ENCODE assay signal across 18 mouse cellular contexts in the genomic region with DNA sequence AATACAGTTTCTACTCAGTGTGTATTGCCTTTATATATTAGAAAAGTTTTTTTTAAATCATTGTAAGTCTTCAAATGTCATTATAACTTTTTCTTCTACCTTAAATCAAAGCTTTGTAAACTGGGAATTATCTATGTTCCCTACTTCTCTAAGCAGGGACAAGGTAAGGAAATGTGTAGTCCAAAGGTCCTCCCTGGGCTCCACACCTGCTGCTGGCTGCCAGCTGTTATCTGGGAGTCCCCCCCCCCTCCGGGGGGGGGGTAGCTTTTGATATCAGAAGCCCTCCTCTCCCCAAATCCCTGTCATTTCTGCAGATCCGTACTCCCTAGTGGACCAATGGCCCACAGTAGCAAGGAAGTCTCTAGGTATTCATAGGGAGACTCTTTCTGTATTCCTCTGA. TPM values are rescaled to one million over a fixed set of nuclear protein-coding genes. Genes with fewer than 3 reads are reported as not detected.
DNase-seq lines count a peak whose midpoint lies in the region; ATAC-seq and TF ChIP-seq lines count a peak whose summit lies in the region.
"Had no signal": no experiment of that assay in that cellular context is flagged by ENCODE, and none has a peak within 500 bp of the region (broad histone marks: within the 10 kb centered on the region; RNA-seq: fewer than 3 reads in every experiment).

No protein-coding gene starts in this region.

- H3K4me2 ChIP-seq in kidney, embryonic 14.5 days (replicated peaks; ENCODE audit: low read depth, low read length): no peak overlapping the region
- H3K4me2 ChIP-seq in liver, embryonic 13.5 days: peak overlapping the region; percentile 67
- H3K4me2 ChIP-seq in stomach, postnatal 0 days (replicated peaks; ENCODE audit: low read depth): no peak overlapping the region
- H3K4me2 ChIP-seq: hindbrain, embryonic 13.5 days; limb, embryonic 12.5 days; midbrain, embryonic 13.5 days; neural tube, embryonic 15.5 days had no signal

- no peaks in the 10 kb centered on the region for H3K9me3 ChIP-seq in erythroblast, embryonic 14.5 days (ENCODE audit: control insufficient read depth, low read length)
- no peaks in the 10 kb centered on the region for H3K9me3 ChIP-seq in kidney, embryonic 14.5 days (ENCODE audit: control insufficient read depth, low read length)
- no peaks in the 10 kb centered on the region for H3K9me3 ChIP-seq in liver, embryonic 13.5 days (replicated peaks)
- H3K9me3 ChIP-seq in stomach, postnatal 0 days (ENCODE audit: control insufficient read depth, low read length): no peaks in the 10 kb centered on the region
- H3K9me3 ChIP-seq: hindbrain, embryonic 13.5 days; limb, embryonic 12.5 days; midbrain, embryonic 13.5 days; neural tube, embryonic 15.5 days had no signal

- H3K27ac ChIP-seq in kidney, embryonic 14.5 days (ENCODE audit: low read depth, low read length): no peak overlapping the region
- H3K27ac ChIP-seq in liver, embryonic 13.5 days: peak overlapping the region; percentile 89
- H3K27ac ChIP-seq in stomach, postnatal 0 days (replicated peaks): no peak overlapping the region; the same call in 1 of the 2 replicates
- H3K27ac ChIP-seq: hindbrain, embryonic 13.5 days; limb, embryonic 12.5 days; midbrain, embryonic 13.5 days; neural tube, embryonic 15.5 days had no signal

- ATAC-seq in erythroblast, adult 5-6 weeks (replicated peaks; ENCODE audit: low FRiP score, poor library complexity, severe bottlenecking): no peak
- no peak for ATAC-seq in kidney, embryonic 14.5 days (ENCODE audit: low FRiP score, low TSS enrichment)
- no peak for ATAC-seq in liver, embryonic 13.5 days (ENCODE audit: low read depth)
- 0 out of 2 replicates have a peak, but pooled peaks have one; percentile 27 for ATAC-seq in stomach, postnatal 0 days (ENCODE audit: low FRiP score, low TSS enrichment)
- ATAC-seq in frontal cortex, adult (ENCODE audit: low TSS enrichment): no peak
- ATAC-seq: forebrain, embryonic 16.5 days; midbrain, embryonic 13.5 days had no signal

- no peak for TF ChIP-seq EP300 in stomach, postnatal 0 days (optimal IDR thresholded peaks at IDR 0.05)

- peak overlapping the region; percentile 42 for H3K4me3 ChIP-seq in erythroblast, embryonic 14.5 days (replicated peaks)
- no peak overlapping the region for H3K4me3 ChIP-seq in kidney, embryonic 14.5 days (ENCODE audit: low read length)
- peak overlapping the region; percentile 9; the same call in 1 of the 2 replicates for H3K4me3 ChIP-seq in liver, embryonic 13.5 days (replicated peaks)
- H3K4me3 ChIP-seq in stomach, postnatal 0 days (ENCODE audit: low read depth, low read length): no peak overlapping the region
- H3K4me3 ChIP-seq: hindbrain, embryonic 13.5 days; limb, embryonic 12.5 days; midbrain, embryonic 13.5 days; myocyte; neural tube, embryonic 15.5 days had no signal

- TF ChIP-seq CTCF in stomach, postnatal 0 days (IDR thresholded peaks at IDR 0.05; ENCODE audit: low read depth): no peak

- no peak overlapping the region for H3K9ac ChIP-seq in kidney, embryonic 14.5 days (ENCODE audit: low read depth, low read length)
- peak overlapping the region; percentile 66 for H3K9ac ChIP-seq in liver, embryonic 13.5 days
- no peak overlapping the region for H3K9ac ChIP-seq in stomach, postnatal 0 days (ENCODE audit: low read length)
- H3K9ac ChIP-seq: hindbrain, embryonic 13.5 days; limb, embryonic 12.5 days; midbrain, embryonic 13.5 days; neural tube, embryonic 15.5 days had no signal

- peak; percentile 3 for DNase-seq in kidney, postnatal 10 days
- DNase-seq in liver, embryonic 13.5 days: no peak
- no peak for DNase-seq in stomach, postnatal 0 days (ENCODE audit: low spot score)
- DNase-seq in layer of hippocampus, postnatal 25 days (ENCODE audit: extremely low spot score in 1 of 2, low spot score in 1 of 2): no peak
- DNase-seq: cerebellum, adult 11 months; kidney, adult 11 months; kidney, postnatal 14 days; thymus, postnatal 14 days had no signal

- no peaks in the 10 kb centered on the region for H3K27me3 ChIP-seq in erythroblast, embryonic 14.5 days (ENCODE audit: control insufficient read depth)
- no peaks in the 10 kb centered on the region for H3K27me3 ChIP-seq in kidney, embryonic 14.5 days (ENCODE audit: control insufficient read depth, insufficient read depth, low read length)
- H3K27me3 ChIP-seq in liver, embryonic 13.5 days: no peaks in the 10 kb centered on the region
- H3K27me3 ChIP-seq in stomach, postnatal 0 days (ENCODE audit: control insufficient read depth, insufficient read depth, low read length): no peaks in the 10 kb centered on the region
- H3K27me3 ChIP-seq: hindbrain, embryonic 13.5 days; limb, embryonic 12.5 days; midbrain, embryonic 13.5 days; neural tube, embryonic 15.5 days had no signal

- H3K36me3 ChIP-seq in erythroblast, embryonic 14.5 days (ENCODE audit: control insufficient read depth): peaks cover 80% of the 10 kb centered on the region
- H3K36me3 ChIP-seq in kidney, embryonic 14.5 days (ENCODE audit: control insufficient read depth, insufficient read depth, low read length): no peaks in the 10 kb centered on the region
- H3K36me3 ChIP-seq in liver, embryonic 13.5 days: peaks cover 39% of the 10 kb centered on the region
- 0 out of 2 replicates have a peak, but pooled peaks cover 2% of the 10 kb centered on the region for H3K36me3 ChIP-seq in stomach, postnatal 0 days (ENCODE audit: control insufficient read depth, insufficient read depth, low read length)
- H3K36me3 ChIP-seq: hindbrain, embryonic 13.5 days; midbrain, embryonic 13.5 days; neural tube, embryonic 15.5 days had no signal

- peaks cover 82% of the 10 kb centered on the region for H3K4me1 ChIP-seq in erythroblast, embryonic 14.5 days (ENCODE audit: control insufficient read depth)
- no peaks in the 10 kb centered on the region for H3K4me1 ChIP-seq in kidney, embryonic 14.5 days (ENCODE audit: control insufficient read depth, insufficient read depth, low read length)
- H3K4me1 ChIP-seq in liver, embryonic 13.5 days (replicated peaks): peaks cover 92% of the 10 kb centered on the region
- peaks cover 3% of the 10 kb centered on the region; the same call in 1 of the 2 replicates for H3K4me1 ChIP-seq in stomach, postnatal 0 days (replicated peaks; ENCODE audit: control insufficient read depth, insufficient read depth)

- 70% methylated on average over 2 of the region's 2 CpGs for WGBS in kidney, embryonic 14.5 days
- 40% methylated on average over 2 of the region's 2 CpGs for WGBS in liver, embryonic 13.5 days (ENCODE audit: insufficient replicate concordance)
- 50% methylated on average over 2 of the region's 2 CpGs for WGBS in stomach, postnatal 0 days

RNA-seq across cellular contexts. Expression of a gene that starts 13.6 kb away (rescaled TPM):
- polyA plus RNA-seq in erythroblast, embryonic 14.5 days (2012): 2.7 and 3.7 TPM in 2 replicates
- 8.6 and 18.6 TPM in 2 replicates for total RNA-seq in erythroblast, adult 5-6 weeks (2015; ENCODE audit: low replicate concordance)
- total RNA-seq in erythroblast, adult 5-6 weeks (2017; ENCODE audit: low replicate concordance): 10.1 and 33.9 TPM in 2 replicates
- 14.2 and 19.1 TPM in 2 replicates for polyA plus RNA-seq in kidney, embryonic 14.5 days (2014; fragmentation: Nextera tagmentation; extraction: Ambion mirVana)
- polyA plus RNA-seq in liver, embryonic 13.5 days (2015; fragmentation: Nextera tagmentation; extraction: Ambion mirVana): 24.1 and 26.1 TPM in 2 replicates
- 14.6 and 14.7 TPM in 2 replicates for polyA plus RNA-seq in stomach, postnatal 0 days (2015; fragmentation: Nextera tagmentation; extraction: Ambion mirVana)
- 10 to 100 TPM; 23.9 to 24.5 TPM for total RNA-seq in layer of hippocampus, postnatal 25 days (2021)

Comparison
In these comparisons a context has a peak if more than half of its experiments do, and no peak if none do; other contexts are left out.
1. H3K4me3 ChIP-seq: peak in erythroblast, embryonic 14.5 days (single experiment) and liver, embryonic 13.5 days (single experiment); none in kidney, embryonic 14.5 days (single experiment) and stomach, postnatal 0 days (single experiment).